Mouse (Mus musculus) cortical plate, adult 2 months (tissue): ENCODE data around the gene Gins2. TPM values are rescaled to one million over a fixed set of nuclear protein-coding genes. Genes with fewer than 3 reads are reported as not detected.

Experiments used
- H3K27ac ChIP-seq: fragments of 200-500 bp; 2 replicates; pipeline ENCODE4 v1.5.1; 2012; ENCODE audit warnings: low read length, control low read depth, inconsistent platforms; ENCODE audit not compliant: insufficient read depth
- H3K4me1 ChIP-seq: fragments of 200-500 bp; 2 replicates; pipeline ENCODE4 v1.6.1; 2011; ENCODE audit warnings: low read length; ENCODE audit not compliant: control insufficient read depth, insufficient read depth
- H3K4me3 ChIP-seq: fragments of 200-500 bp; 2 replicates; pipeline ENCODE4 v1.5.1; 2011; ENCODE audit warnings: mild to moderate bottlenecking, low read length, control low read depth; ENCODE audit not compliant: insufficient read depth
- CTCF ChIP-seq: fragments of 200-500 bp; IDR thresholded peaks from 2 replicates; pipeline ENCODE4 v1.5.1; 2011; ENCODE audit warnings: mild to moderate bottlenecking, control low read depth, low read length; ENCODE audit not compliant: insufficient read depth; ENCODE audit errors: extremely low read depth
- POLR2A ChIP-seq: fragments of 200-500 bp; IDR thresholded peaks from 2 replicates; pipeline ENCODE4 v1.6.1; 2011; ENCODE audit warnings: mild to moderate bottlenecking, low read length, control low read depth; ENCODE audit not compliant: insufficient read depth; ENCODE audit errors: extremely low read depth
- polyA plus RNA-seq: library from polyadenylated mRNA; depleted of rRNA; stranded (reverse); fragments of >200 nt; gene quantifications from 2 replicates; pipeline ENCODE4 v1.2.3, GENCODE M21; 2012

The Gins2 gene
- polyA plus RNA-seq, 1 experiment = 2.2 TPM

DNA sequence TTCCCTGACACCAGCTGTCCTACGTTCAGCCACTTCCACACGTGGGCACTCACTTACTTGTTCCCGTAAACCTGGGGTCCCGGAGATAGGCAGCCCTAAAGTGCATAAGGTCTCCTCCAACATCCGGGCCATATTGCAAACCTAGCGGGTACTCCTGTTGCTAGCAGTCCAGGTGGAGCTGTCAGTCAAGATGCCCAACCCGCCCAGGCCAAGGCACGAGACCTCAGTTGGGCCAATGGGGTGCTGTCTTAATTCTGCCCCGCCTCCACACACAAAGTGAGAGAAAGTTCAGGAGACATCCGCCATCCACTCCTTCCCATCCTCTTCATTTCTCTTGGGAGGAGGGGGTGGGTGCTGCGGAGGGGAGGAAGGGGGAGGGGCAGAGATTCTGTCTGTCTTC is 37.4 kb upstream of the Gins2 start:
- TF ChIP-seq POLR2A (no peak), CTCF (no peak)
- H3K4me3 ChIP-seq = no peak overlapping the region
- no peaks in the 10 kb centered on the region for H3K4me1 ChIP-seq
- H3K27ac ChIP-seq = no peak overlapping the region

DNA sequence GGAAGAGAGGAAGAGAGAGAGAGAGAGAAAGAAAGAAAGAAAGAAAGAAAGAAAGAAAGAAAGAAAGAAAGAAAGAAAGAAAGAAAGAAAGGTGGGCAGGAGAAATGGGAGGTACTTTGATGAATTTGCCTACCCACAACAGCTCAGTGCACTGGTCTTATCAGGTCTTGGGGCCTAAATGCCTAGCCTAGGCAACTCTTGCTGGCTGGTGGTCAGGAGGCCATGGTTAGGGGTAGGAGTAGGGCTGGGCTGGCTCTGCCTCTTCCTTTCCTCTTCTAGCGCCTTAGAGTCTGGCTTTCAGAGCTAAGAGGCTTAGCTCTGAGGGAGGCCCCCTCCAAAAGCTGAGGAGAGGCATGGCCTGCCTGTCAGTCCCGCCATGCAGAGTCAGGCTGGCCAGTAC is 34.5 kb upstream of the Gins2 start:
- TF ChIP-seq CTCF = no peak
- no peak for TF ChIP-seq POLR2A
- no peak overlapping the region for H3K4me3 ChIP-seq
- no peaks in the 10 kb centered on the region for H3K4me1 ChIP-seq
- H3K27ac ChIP-seq = no peak overlapping the region

- Histone ChIP-seq H3K27ac (no peak overlapping the region), H3K4me3 (no peak overlapping the region), H3K4me1 (no peaks in the 10 kb centered on the region)
- TF ChIP-seq CTCF (no peak), POLR2A (no peak)
Observed at GRCm38 (mm10) chr8:120622161-120622560, 33.1 kb upstream of the Gins2 start.

DNA sequence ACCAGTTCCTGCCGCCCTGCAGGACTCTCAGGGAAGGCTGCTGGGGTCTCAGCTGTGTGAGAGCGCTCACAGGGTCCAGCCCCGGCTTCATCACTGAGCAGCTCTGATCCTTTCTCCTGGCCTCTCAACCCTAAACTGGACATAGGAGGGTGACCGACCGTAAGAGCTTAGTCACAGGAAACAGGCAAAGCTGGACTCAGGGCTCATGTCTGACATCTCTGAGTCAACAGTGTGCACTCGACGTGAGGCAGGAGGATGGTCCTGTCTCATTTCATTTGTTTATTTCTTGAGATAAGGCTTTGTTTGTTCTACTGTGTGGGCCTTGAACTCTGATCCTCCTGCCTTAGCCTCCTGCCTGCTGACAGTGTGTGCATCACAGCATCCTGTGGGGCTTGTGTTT is 31.3 kb upstream of the Gins2 start:
- H3K4me1 ChIP-seq = no peaks in the 10 kb centered on the region
- peak overlapping the region; percentile 79 for H3K27ac ChIP-seq
- H3K4me3 ChIP-seq = no peak overlapping the region
- TF ChIP-seq CTCF (no peak), POLR2A (no peak)

GRCm38 (mm10) chr8:120619235-120620180 is 30.4 kb upstream of the Gins2 start:
- H3K27ac ChIP-seq = peak overlapping the region; percentile 79
- H3K4me3 ChIP-seq = no peak overlapping the region
- no peak for TF ChIP-seq POLR2A
- TF ChIP-seq CTCF = no peak
- H3K4me1 ChIP-seq = no peaks in the 10 kb centered on the region

- Histone ChIP-seq H3K4me3 (no peak overlapping the region), H3K27ac (no peak overlapping the region), H3K4me1 (no peaks in the 10 kb centered on the region)
- no peak for TF ChIP-seq POLR2A
- TF ChIP-seq CTCF = peak; percentile 71
Observed at GRCm38 (mm10) chr8:120618110-120618509, 29.0 kb upstream of the Gins2 start.

- TF ChIP-seq POLR2A = no peak
- TF ChIP-seq CTCF = no peak
- no peaks in the 10 kb centered on the region for H3K4me1 ChIP-seq
- no peak overlapping the region for H3K4me3 ChIP-seq
- no peak overlapping the region for H3K27ac ChIP-seq
Observed at GRCm38 (mm10) chr8:120616663-120617626, 27.8 kb upstream of the Gins2 start.

DNA sequence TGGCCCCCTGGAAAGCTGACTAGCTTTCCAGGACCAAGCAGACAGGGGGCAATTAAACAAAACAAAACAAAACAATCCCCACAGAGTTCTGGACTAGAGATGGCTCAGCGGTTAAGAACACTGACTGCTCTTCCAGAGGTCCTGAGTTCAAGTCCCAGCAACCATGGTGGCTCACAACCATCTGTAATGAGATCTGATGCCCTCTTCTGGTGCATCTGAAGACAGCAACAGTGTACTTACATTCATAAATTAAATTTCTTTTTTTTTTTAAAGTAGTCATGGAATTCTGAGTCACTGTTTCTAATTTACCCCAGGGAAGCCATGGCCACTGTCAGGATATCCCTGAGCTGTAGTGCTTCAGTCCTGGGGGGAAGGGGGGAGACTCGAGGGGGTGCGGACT is 25.4 kb upstream of the Gins2 start:
- H3K4me3 ChIP-seq = no peak overlapping the region
- H3K4me1 ChIP-seq = no peaks in the 10 kb centered on the region
- TF ChIP-seq POLR2A (no peak), CTCF (no peak)
- no peak overlapping the region for H3K27ac ChIP-seq

- TF ChIP-seq CTCF = no peak
- no peak for TF ChIP-seq POLR2A
- Histone ChIP-seq H3K27ac (no peak overlapping the region), H3K4me1 (no peaks in the 10 kb centered on the region)
Observed at GRCm38 (mm10) chr8:120610824-120611223, 21.7 kb upstream of the Gins2 start.

DNA sequence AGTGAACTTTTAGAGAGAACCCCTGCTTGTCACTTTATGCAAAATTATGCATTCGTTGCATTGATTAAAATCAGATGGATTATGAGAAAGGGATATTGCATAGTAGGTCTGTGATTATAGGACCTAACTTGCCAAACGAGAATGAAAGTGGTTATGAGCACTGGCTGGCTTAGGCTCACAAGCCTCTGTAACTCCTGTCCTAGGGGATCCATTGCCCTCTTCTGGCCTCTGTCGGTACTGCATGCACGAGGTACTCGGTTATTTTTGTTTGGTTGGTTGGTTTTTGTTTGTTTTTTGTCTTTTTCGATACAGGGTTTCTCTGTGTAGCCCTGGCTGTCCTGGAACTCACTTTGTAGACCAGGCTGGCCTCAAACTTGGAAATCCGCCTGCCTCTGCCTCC is 18.8 kb upstream of the Gins2 start:
- Histone ChIP-seq H3K4me1 (no peaks in the 10 kb centered on the region), H3K27ac (no peak overlapping the region), H3K4me3 (no peak overlapping the region)
- peak; percentile 94 for TF ChIP-seq CTCF
- TF ChIP-seq POLR2A = no peak

More at GRCm38 (mm10) chr8:120610824-120611223, 21.7 kb upstream of the Gins2 start:
- H3K4me3 ChIP-seq = no peak overlapping the region
